Mouse (Mus musculus) forebrain, embryonic 14.5 days (tissue): ENCODE measurements at regions not wholly inside any gene's neighbourhood (a gene's known extent, or its start where the extent isn't known, plus 50 kb on each side); places are given as distances from the start of the nearest gene placed in this dataset.

Experiments used
- ATAC-seq: fragments of 200-750 bp; cut with Nextera tagmentation; 2 replicates; pipeline ENCODE4 v1.8.0; 2017; ENCODE audit warnings: mild to moderate bottlenecking, moderate library complexity
- DNase-seq: peaks from one replicate; pipeline ENCODE4 v3.0.0-alpha.2; 2015; ENCODE audit warnings: low spot score
- H3K27ac ChIP-seq: fragments of 300-500 bp; sonication (generic); 2 replicates; pipeline ENCODE4 v1.5.1; 2014; ENCODE audit warnings: low read depth, mild to moderate bottlenecking, control low read depth, low read length, moderate library complexity
- H3K27me3 ChIP-seq: fragments of 300-500 bp; sonication (generic); replicated peaks from 2 replicates; pipeline ENCODE4 v1.6.1; 2014; ENCODE audit warnings: low read length, control low read depth, mixed read lengths; ENCODE audit not compliant: control insufficient read depth, insufficient read depth
- H3K36me3 ChIP-seq: fragments of 300-500 bp; sonication (generic); 2 replicates; pipeline ENCODE4 v1.6.1; 2014; ENCODE audit warnings: low read length, control low read depth; ENCODE audit not compliant: control insufficient read depth, insufficient read depth
- H3K4me1 ChIP-seq: fragments of 300-500 bp; sonication (generic); 2 replicates; pipeline ENCODE4 v1.6.1; 2014; ENCODE audit warnings: antibody characterized with exemption, low read length, control low read depth; ENCODE audit not compliant: control insufficient read depth, insufficient read depth
- H3K4me2 ChIP-seq: fragments of 300-500 bp; sonication (generic); 2 replicates; pipeline ENCODE4 v1.6.1; 2014; ENCODE audit warnings: mild to moderate bottlenecking, control low read depth, low read length
- H3K4me3 ChIP-seq: fragments of 300-500 bp; sonication (generic); 2 replicates; pipeline ENCODE4 v1.5.1; 2014; ENCODE audit warnings: low read depth, low read length, control low read depth
- H3K9ac ChIP-seq: fragments of 300-500 bp; sonication (generic); 2 replicates; pipeline ENCODE4 v1.6.1; 2014; ENCODE audit warnings: mild to moderate bottlenecking, low read length, control low read depth, moderate library complexity
- H3K9me3 ChIP-seq: fragments of 300-500 bp; sonication (generic); replicated peaks from 2 replicates; pipeline ENCODE4 v1.6.1; 2016; ENCODE audit warnings: low read length, control low read depth, mixed read lengths; ENCODE audit not compliant: control insufficient read depth
- WGBS: fragments of 180-500 bp; shearing (Covaris S2); extraction: QIAGEN DNeasy Blood & Tissue Kit; methylation state at CpG from one replicate; pipeline ENCODE4 v1.1.7; 2014; 5-methylcytosine and 5-hydroxymethylcytosine counted together

GRCm38 (mm10) chr1:169103669-169104068 is 427.6 kb downstream of the Nuf2 start:
- H3K4me2 ChIP-seq = no peak overlapping the region
- peak; percentile 48; the same call in 1 of the 2 replicates for ATAC-seq
- no peak overlapping the region for H3K27ac ChIP-seq
- no peaks in the 10 kb centered on the region for H3K4me1 ChIP-seq
- no peaks in the 10 kb centered on the region for H3K36me3 ChIP-seq
- DNase-seq = peak; percentile 73
- 20% methylated on average over 4 of the region's 4 CpGs for WGBS
- no peak overlapping the region for H3K9ac ChIP-seq
- no peaks in the 10 kb centered on the region for H3K27me3 ChIP-seq
- H3K4me3 ChIP-seq = no peak overlapping the region
- no peaks in the 10 kb centered on the region for H3K9me3 ChIP-seq

GRCm38 (mm10) chr1:169103113-169103512 is 428.2 kb downstream of the Nuf2 start:
- Histone ChIP-seq H3K36me3 (no peaks in the 10 kb centered on the region), H3K27ac (no peak overlapping the region), H3K9ac (no peak overlapping the region), H3K4me1 (no peaks in the 10 kb centered on the region), H3K27me3 (no peaks in the 10 kb centered on the region), H3K9me3 (no peaks in the 10 kb centered on the region), H3K4me3 (no peak overlapping the region), H3K4me2 (no peak overlapping the region)
- 71% methylated on average over 2 of the region's 2 CpGs for WGBS
- DNase-seq = peak; percentile 50
- no peak for ATAC-seq

GRCm38 (mm10) chr1:169099221-169099620 is 432.0 kb downstream of the Nuf2 start:
- no peaks in the 10 kb centered on the region for H3K36me3 ChIP-seq
- H3K27me3 ChIP-seq = no peaks in the 10 kb centered on the region
- no peak overlapping the region for H3K9ac ChIP-seq
- no peaks in the 10 kb centered on the region for H3K9me3 ChIP-seq
- no peak overlapping the region for H3K4me2 ChIP-seq
- ATAC-seq (no peak), DNase-seq (no peak)
- no peak overlapping the region for H3K27ac ChIP-seq
- 72% methylated on average over 5 of the region's 5 CpGs for WGBS
- no peaks in the 10 kb centered on the region for H3K4me1 ChIP-seq
- no peak overlapping the region for H3K4me3 ChIP-seq

- no peaks in the 10 kb centered on the region for H3K27me3 ChIP-seq
- no peak overlapping the region for H3K4me2 ChIP-seq
- ATAC-seq = no peak
- H3K4me3 ChIP-seq = no peak overlapping the region
- no peak overlapping the region for H3K27ac ChIP-seq
- WGBS = 81% methylated on average over 5 of the region's 5 CpGs
- H3K9ac ChIP-seq = no peak overlapping the region
- no peaks in the 10 kb centered on the region for H3K36me3 ChIP-seq
- H3K9me3 ChIP-seq = no peaks in the 10 kb centered on the region
- DNase-seq = no peak
- H3K4me1 ChIP-seq = no peaks in the 10 kb centered on the region
These were observed 434.5 kb downstream of the Nuf2 start for GRCm38 (mm10) chr1:169096737-169097136.

GRCm38 (mm10) chr1:169093602-169094354 is 437.5 kb downstream of the Nuf2 start:
- no peak overlapping the region for H3K9ac ChIP-seq
- H3K4me2 ChIP-seq = no peak overlapping the region
- no peak overlapping the region for H3K4me3 ChIP-seq
- H3K27me3 ChIP-seq = no peaks in the 10 kb centered on the region
- H3K36me3 ChIP-seq = no peaks in the 10 kb centered on the region
- peak; percentile 84 for DNase-seq
- 55% methylated on average over 3 of the region's 3 CpGs for WGBS
- H3K9me3 ChIP-seq = no peaks in the 10 kb centered on the region
- no peaks in the 10 kb centered on the region for H3K4me1 ChIP-seq
- H3K27ac ChIP-seq = no peak overlapping the region
- ATAC-seq = peak; percentile 82

GRCm38 (mm10) chr1:169086032-169086431 is 445.2 kb downstream of the Nuf2 start:
- Histone ChIP-seq H3K9me3 (no peaks in the 10 kb centered on the region), H3K4me2 (no peak overlapping the region), H3K4me3 (no peak overlapping the region), H3K36me3 (no peaks in the 10 kb centered on the region), H3K9ac (no peak overlapping the region), H3K27me3 (no peaks in the 10 kb centered on the region), H3K4me1 (0 out of 2 replicates have a peak, but pooled peaks cover 4% of the 10 kb centered on the region), H3K27ac (no peak overlapping the region)
- peak; percentile 78 for DNase-seq
- ATAC-seq = peak; percentile 88
- WGBS = 4% methylated on average over 3 of the region's 3 CpGs

- no peaks in the 10 kb centered on the region for H3K36me3 ChIP-seq
- H3K27me3 ChIP-seq = no peaks in the 10 kb centered on the region
- no peaks in the 10 kb centered on the region for H3K9me3 ChIP-seq
- H3K4me1 ChIP-seq = no peaks in the 10 kb centered on the region
- H3K4me3 ChIP-seq = no peak overlapping the region
- H3K9ac ChIP-seq = no peak overlapping the region
- DNase-seq = no peak
- no peak overlapping the region for H3K27ac ChIP-seq
- ATAC-seq = no peak
- no peak overlapping the region for H3K4me2 ChIP-seq
- WGBS = 71% methylated on average over 1 of the region's 1 CpGs
These were observed 450.6 kb downstream of the Nuf2 start for GRCm38 (mm10) chr1:169080686-169081085.

GRCm38 (mm10) chr1:169077228-169077627 is 454.0 kb downstream of the Nuf2 start:
- Histone ChIP-seq H3K27ac (no peak overlapping the region), H3K4me1 (no peaks in the 10 kb centered on the region), H3K9ac (no peak overlapping the region), H3K27me3 (no peaks in the 10 kb centered on the region), H3K4me2 (no peak overlapping the region), H3K9me3 (no peaks in the 10 kb centered on the region), H3K36me3 (no peaks in the 10 kb centered on the region), H3K4me3 (no peak overlapping the region)
- WGBS = 98% methylated on average over 5 of the region's 5 CpGs
- ATAC-seq = no peak
- DNase-seq = no peak

- no peak overlapping the region for H3K9ac ChIP-seq
- 61% methylated on average over 7 of the region's 7 CpGs for WGBS
- no peak overlapping the region for H3K27ac ChIP-seq
- ATAC-seq = no peak
- no peaks in the 10 kb centered on the region for H3K27me3 ChIP-seq
- H3K9me3 ChIP-seq = no peaks in the 10 kb centered on the region
- peak; percentile 26 for DNase-seq
- H3K4me2 ChIP-seq = no peak overlapping the region
- H3K36me3 ChIP-seq = no peaks in the 10 kb centered on the region
- no peaks in the 10 kb centered on the region for H3K4me1 ChIP-seq
- H3K4me3 ChIP-seq = no peak overlapping the region
These were observed 455.3 kb downstream of the Nuf2 start for GRCm38 (mm10) chr1:169076006-169076405.
